Mouse (Mus musculus) cerebellum, adult 9-10 months (tissue): ENCODE results near the gene Clk4.

Experiments used
- DNase-seq: peaks from one replicate; pipeline ENCODE4 v3.0.0; 2022

Clk4 gene

DNA sequence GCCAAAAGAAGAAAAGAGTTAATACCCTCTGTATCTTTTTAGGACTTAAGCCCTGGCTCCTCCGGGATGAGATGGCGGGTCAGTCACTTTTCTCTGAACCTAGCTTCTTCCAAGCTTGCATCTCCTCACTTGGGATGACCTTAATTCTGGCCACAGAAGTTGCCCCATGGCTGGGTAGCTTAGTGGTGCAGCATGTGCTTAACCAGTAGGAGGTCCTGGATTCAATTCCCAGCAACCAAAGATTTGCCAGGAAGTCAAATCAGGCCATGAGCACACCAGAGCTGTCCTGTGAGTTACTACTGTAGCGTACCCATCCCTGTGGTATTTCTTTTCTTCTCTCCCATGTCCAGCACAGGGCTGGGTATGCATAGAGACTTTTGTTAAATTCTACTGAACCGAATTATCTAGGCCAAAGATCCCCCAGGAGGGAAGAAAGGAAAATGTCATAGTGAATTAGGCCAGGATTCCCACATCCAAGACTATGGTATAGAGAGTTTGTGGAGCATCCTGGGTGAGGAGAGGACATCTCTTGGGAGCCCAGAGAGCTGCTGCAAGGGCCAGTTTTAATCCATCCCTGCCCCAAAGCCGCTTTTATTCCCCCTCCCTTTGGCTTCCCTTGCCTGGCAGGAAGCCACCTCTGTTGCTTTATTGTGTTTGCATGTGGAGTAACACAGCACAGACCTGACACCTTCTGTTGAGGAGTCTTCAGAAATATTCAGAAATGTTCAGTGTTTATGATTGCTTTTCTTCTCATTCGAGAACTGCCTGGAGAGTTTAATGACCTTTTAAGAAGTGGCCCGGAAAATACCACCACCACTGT is 54.7 kb downstream of the Clk4 start:
- DNase-seq = peak; percentile 30

DNA sequence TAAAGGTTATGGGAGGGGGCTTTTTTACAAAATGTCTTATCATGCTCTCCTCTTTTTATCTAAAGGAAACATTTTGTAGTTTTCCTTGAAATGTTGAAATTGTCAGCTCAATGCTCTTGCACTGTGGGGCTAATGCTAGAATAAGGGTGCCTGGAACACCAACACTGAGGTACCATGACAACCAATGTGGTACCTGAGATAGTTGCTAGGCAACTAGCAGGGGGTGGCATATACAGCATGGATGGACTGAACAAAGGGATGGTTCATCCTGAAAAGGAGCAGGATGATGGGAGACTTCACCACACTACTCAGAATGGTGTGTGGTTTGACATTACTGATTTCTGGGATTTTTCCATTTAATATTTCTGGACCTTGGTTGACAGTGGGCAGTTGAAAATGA is 59.1 kb downstream of the Clk4 start:
- DNase-seq = no peak

DNA sequence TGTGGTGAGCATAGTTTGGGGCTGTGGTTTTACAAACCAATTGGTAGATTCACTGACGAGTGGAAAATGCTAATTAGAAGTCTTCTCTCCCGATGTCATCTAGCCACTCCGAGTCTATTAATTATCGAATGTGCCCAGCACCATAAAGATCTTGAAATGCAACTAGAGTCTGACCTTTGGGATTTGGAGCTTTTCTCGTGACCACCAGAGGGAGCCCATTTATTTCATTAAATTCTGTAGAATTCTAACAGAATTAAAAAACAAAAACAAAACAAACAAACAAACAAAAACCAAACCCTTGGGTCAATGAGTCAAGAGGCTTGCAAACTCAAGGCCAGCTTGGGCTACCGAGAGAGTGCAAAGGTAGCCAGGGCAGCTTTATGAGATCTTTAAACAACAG is 65.4 kb downstream of the Clk4 start:
- DNase-seq = peak; percentile 30

DNA sequence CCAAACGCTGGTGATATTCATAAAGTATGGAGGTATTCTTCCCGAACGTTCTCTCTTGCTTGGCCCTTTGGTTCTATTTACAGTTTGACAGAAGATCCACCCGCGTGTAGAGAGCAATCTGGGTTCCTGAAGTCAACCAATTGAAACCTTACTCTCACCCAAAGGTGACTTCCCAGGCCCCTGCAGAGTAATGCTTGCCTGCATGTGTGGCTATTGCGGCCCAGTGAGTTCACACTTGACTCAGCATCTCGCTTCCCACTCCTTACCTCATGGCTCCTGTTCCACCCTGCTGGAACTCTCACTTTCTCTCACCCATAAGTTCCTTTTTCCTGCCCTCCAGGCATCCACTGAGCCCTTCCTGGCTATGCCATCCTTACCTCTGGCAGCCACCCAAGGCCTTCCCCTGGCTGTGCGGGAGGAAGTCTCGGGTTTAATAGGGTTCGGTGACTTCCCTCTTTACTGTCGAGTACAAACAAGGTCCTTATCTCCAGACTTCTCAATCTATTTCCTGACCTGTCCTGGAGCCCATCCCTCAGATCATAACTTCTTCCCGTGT is 66.9 kb downstream of the Clk4 start:
- DNase-seq = no peak

DNA sequence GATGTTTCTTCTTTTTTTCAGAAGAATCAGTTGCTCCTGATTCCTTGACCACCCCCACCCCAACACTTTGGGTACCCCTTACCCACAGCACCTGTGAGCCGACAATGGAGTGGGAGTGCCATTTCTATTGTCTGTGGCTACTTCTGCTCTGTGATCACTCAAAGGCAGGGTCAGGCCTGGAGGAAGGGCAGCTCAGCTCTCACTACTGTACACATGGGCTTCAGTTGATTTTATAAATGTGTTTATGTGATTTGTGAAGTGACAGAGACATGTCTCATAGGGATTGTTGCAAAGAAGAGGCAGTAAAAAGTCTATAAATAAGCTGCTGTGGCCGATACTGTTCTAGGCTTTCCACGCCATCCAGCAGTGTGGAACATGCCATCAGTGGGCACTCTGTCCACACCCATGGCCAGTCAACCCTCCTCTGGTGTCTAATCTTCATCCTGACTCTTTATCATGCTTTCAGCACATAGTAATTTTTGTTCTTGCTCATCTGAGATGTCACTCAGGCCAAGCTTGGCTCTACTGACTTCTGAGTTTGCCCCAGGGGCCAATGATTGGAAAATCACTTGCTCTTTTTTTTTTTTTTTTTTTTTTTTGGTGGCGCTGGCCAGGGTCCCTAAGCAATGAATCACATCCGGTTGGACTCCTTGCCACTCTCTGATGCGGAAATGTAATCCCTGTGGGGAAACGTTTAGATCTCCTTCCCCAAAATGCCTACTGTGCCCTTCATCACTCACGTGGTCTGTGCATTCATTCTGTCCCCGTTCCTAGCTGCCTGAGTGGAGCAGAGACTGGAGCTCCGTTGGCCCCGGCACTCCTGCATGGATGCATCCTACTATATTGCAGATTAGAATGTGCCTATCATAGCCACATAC is 68.5 kb downstream of the Clk4 start:
- no peak for DNase-seq
